Mouse (Mus musculus) CD4-positive helper T cell, adult 2 months (primary cell): ENCODE data around the gene Ccdc171.

ENCODE experiments used
- DNase-seq: peaks from one replicate; pipeline ENCODE4 v3.0.0-alpha.2; 2012; ENCODE audit warnings: low read depth, missing footprints, low spot score

Ccdc171 gene

DNA sequence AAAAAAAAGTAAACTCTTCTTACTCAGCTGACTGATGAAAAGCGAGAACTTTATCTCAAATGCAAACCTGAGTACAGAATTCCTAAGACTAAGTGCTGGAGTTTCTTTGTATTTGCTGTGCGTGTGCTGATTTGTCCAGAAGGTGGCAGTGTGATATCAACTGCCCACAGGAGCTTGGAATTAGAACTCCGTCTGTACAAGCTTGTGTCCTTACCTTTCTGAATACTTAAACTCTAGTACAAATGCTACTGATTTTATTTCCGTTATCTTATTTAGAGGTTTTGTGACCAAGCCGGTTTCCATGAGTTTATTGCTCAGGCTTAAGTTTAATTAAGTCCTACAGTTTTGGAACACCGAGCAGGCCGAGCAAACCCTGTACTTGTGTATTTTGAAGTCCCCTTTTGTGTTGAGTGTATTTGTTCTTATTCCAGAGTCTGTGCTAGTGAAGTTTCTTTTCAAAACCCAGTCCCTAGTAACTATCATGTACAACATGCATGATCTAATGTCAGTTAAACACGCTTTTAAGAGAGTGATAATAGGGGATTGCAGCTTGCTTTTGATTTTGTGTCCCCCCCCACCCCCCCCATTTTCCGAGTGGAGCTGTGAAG, 269.1 kb downstream of the Ccdc171 start:
- peak; percentile 9 for DNase-seq

DNA sequence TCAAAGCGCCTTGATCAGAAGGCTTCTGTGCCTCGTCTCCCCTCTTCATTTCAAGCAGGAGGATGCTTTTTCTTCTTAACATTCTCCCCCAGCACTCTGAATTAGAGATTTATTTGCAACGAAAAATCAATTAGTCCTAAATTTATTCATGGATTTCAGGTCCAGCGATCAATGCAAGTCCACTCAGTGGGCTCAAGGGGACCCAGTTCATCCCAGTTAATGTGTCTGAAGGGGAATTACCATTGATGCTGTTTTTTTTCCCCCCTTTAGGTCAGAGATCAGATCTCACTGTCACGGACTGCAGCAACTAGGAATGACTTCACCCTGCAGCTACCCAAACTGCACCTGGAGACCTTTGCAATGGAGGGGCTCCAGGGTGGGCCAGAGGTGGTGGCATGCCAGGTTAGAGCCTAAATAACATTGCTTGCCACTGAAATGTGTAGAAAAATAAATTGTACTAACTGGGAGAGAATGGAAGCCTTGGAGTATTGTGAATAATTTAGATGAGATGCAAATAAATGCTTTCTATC, 269.6 kb downstream of the Ccdc171 start:
- no peak for DNase-seq

DNA sequence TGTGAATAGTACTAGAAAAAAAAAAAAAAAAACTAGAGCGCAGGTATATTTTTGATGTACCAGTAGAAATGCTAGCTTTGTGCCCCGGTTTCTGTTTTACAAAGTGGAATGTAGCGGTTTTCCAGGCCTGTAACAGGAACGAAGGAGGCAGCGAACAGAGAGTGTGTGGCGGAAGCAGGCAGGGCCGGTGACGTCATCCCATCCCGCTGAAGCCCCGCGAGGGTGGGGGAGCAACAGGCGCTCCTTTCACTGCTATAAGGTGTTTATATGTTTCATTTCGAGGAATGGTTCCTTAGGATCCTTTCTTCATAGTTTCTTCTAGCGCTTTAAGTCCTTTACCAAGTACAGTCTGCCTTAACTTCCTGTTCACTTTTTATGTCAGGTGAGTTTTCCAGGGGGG, 272.6 kb downstream of the Ccdc171 start:
- DNase-seq, result no peak

GRCm38 (mm10) chr4:83798674-83799430, 273.5 kb downstream of the Ccdc171 start:
- DNase-seq, result no peak

DNA sequence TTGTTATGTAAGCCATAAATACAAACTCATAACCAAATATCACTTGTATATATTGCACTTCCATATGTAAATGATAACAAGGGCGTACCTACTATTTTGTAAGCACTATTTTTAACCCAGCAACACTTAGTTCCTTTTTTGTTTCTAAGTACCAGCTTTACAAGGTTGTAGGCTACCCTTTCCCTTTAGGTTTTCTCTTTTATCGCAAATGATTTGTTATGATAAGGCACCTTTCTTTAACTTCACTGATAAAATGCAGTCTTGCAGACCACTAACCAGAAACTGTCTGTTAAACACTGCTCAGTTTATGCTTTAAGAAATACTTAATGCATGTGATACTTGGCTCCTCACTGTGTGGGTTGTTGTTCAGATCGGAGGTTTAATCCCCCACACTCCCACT, 275.1 kb downstream of the Ccdc171 start:
- no peak for DNase-seq

- DNase-seq, result no peak
These were observed 291.6 kb downstream of the Ccdc171 start for GRCm38 (mm10) chr4:83816925-83817324.

- DNase-seq, result no peak
These were observed 304.5 kb downstream of the Ccdc171 start for GRCm38 (mm10) chr4:83829718-83830459.

- no peak for DNase-seq
These were observed 305.8 kb downstream of the Ccdc171 start for GRCm38 (mm10) chr4:83830891-83831880.

GRCm38 (mm10) chr4:83839077-83839476, 313.7 kb downstream of the Ccdc171 start:
- no peak for DNase-seq

GRCm38 (mm10) chr4:83846304-83846703, 321.0 kb downstream of the Ccdc171 start:
- no peak for DNase-seq

DNA sequence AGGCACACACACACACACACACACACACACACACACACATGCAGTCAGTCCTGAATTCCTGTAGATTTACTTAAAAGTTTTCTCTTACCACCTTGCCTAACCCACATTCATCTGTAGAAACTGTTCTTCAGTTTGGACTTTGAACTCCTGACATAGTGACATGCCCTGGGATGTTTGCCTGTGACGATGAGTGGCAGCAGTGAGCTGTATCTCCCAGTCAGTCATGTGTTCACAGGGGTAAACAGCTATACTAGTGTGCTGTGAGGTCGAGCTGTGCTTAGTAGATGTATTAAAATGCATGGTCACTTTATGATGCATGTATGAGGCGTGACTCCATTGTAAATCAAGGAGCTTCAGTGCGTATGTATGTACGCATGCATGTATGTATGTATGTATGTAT, 328.5 kb downstream of the Ccdc171 start:
- no peak for DNase-seq

GRCm38 (mm10) chr4:83861706-83862105, 336.4 kb downstream of the Ccdc171 start:
- DNase-seq, result no peak

- DNase-seq, result no peak
These were observed 336.9 kb downstream of the Ccdc171 start for GRCm38 (mm10) chr4:83862295-83862694.

- no peak for DNase-seq
These were observed 351.3 kb downstream of the Ccdc171 start for GRCm38 (mm10) chr4:83876600-83876999.

- no peak for DNase-seq
These were observed 352.9 kb downstream of the Ccdc171 start for GRCm38 (mm10) chr4:83878236-83878635.

- DNase-seq, result no peak
These were observed 363.2 kb downstream of the Ccdc171 start for GRCm38 (mm10) chr4:83888459-83889054.

- DNase-seq, result no peak
These were observed 376.8 kb downstream of the Ccdc171 start for GRCm38 (mm10) chr4:83902081-83902645.
